Mouse (Mus musculus) kidney, embryonic 14.5 days (tissue): ENCODE measurements at regions not wholly inside any gene's neighbourhood (a gene's known extent, or its start where the extent isn't known, plus 50 kb on each side); places are given as distances from the start of the nearest gene placed in this dataset.

Experiments
- ATAC-seq: fragments of 200-750 bp; cut with Nextera tagmentation; 2 replicates; pipeline ENCODE4 v1.8.0; 2017; ENCODE audit warnings: moderate number of reproducible peaks, mild to moderate bottlenecking, moderate TSS enrichment, moderate library complexity; ENCODE audit not compliant: low FRiP score, low TSS enrichment
- H3K27ac ChIP-seq: fragments of 300-500 bp; sonication (generic); 2 replicates; pipeline ENCODE4 v1.5.1; 2014; ENCODE audit warnings: low read depth, mild to moderate bottlenecking, low read length, moderate library complexity, mixed read lengths
- H3K27me3 ChIP-seq: fragments of 300-500 bp; sonication (generic); 2 replicates; pipeline ENCODE4 v1.6.1; 2014; ENCODE audit warnings: mild to moderate bottlenecking, low read length; ENCODE audit not compliant: control insufficient read depth, insufficient read depth
- H3K36me3 ChIP-seq: fragments of 300-500 bp; sonication (generic); 2 replicates; pipeline ENCODE4 v1.6.1; 2014; ENCODE audit warnings: low read length, mixed read lengths; ENCODE audit not compliant: control insufficient read depth, insufficient read depth
- H3K4me1 ChIP-seq: fragments of 300-500 bp; sonication (generic); 2 replicates; pipeline ENCODE4 v1.6.1; 2014; ENCODE audit warnings: low read length, mixed read lengths; ENCODE audit not compliant: control insufficient read depth, insufficient read depth
- H3K4me2 ChIP-seq: fragments of 300-500 bp; sonication (generic); replicated peaks from 2 replicates; pipeline ENCODE4 v1.6.1; 2014; ENCODE audit warnings: low read depth, mild to moderate bottlenecking, low read length
- H3K4me3 ChIP-seq: fragments of 300-500 bp; sonication (generic); 2 replicates; pipeline ENCODE4 v1.5.1; 2014; ENCODE audit warnings: mild to moderate bottlenecking, low read length
- H3K9ac ChIP-seq: fragments of 300-500 bp; sonication (generic); 2 replicates; pipeline ENCODE4 v1.6.1; 2014; ENCODE audit warnings: low read depth, mild to moderate bottlenecking, low read length, moderate library complexity
- H3K9me3 ChIP-seq: fragments of 300-500 bp; sonication (generic); 2 replicates; pipeline ENCODE4 v1.6.1; 2016; ENCODE audit warnings: low read length; ENCODE audit not compliant: control insufficient read depth
- WGBS: fragments of 180-500 bp; shearing (Covaris S2); extraction: QIAGEN DNeasy Blood & Tissue Kit; methylation state at CpG from one replicate; pipeline ENCODE4 v1.1.7; 2014; 5-methylcytosine and 5-hydroxymethylcytosine counted together

- WGBS, result 93% methylated on average over 5 of the region's 5 CpGs
- ATAC-seq, result no peak
- Histone ChIP-seq H3K36me3 (no peaks in the 10 kb centered on the region), H3K4me3 (no peak overlapping the region), H3K4me1 (no peaks in the 10 kb centered on the region), H3K27ac (no peak overlapping the region), H3K9me3 (no peaks in the 10 kb centered on the region), H3K27me3 (no peaks in the 10 kb centered on the region), H3K9ac (no peak overlapping the region), H3K4me2 (no peak overlapping the region)
These were observed 174.2 kb downstream of the Mroh4 start for GRCm38 (mm10) chr15:74461935-74462334.

- no peaks in the 10 kb centered on the region for H3K36me3 ChIP-seq
- H3K4me1 ChIP-seq, result no peaks in the 10 kb centered on the region
- H3K27ac ChIP-seq, result no peak overlapping the region
- ATAC-seq, result no peak
- no peaks in the 10 kb centered on the region for H3K27me3 ChIP-seq
- no peaks in the 10 kb centered on the region for H3K9me3 ChIP-seq
- no peak overlapping the region for H3K4me2 ChIP-seq
- 85% methylated on average over 12 of the region's 12 CpGs for WGBS
- no peak overlapping the region for H3K9ac ChIP-seq
- no peak overlapping the region for H3K4me3 ChIP-seq
These were observed 176.7 kb downstream of the Mroh4 start for GRCm38 (mm10) chr15:74459345-74459975.

- H3K9ac ChIP-seq, result no peak overlapping the region
- H3K4me3 ChIP-seq, result no peak overlapping the region
- H3K27ac ChIP-seq, result no peak overlapping the region
- H3K27me3 ChIP-seq, result no peaks in the 10 kb centered on the region
- H3K9me3 ChIP-seq, result no peaks in the 10 kb centered on the region
- no peaks in the 10 kb centered on the region for H3K4me1 ChIP-seq
- no peaks in the 10 kb centered on the region for H3K36me3 ChIP-seq
- no peak overlapping the region for H3K4me2 ChIP-seq
- no peak for ATAC-seq
- WGBS, result 91% methylated on average over 9 of the region's 9 CpGs
These were observed 177.2 kb downstream of the Mroh4 start for GRCm38 (mm10) chr15:74458940-74459339.

GRCm38 (mm10) chr15:74457965-74458364 lies 178.2 kb downstream of the Mroh4 start:
- H3K4me1 ChIP-seq, result no peaks in the 10 kb centered on the region
- no peaks in the 10 kb centered on the region for H3K9me3 ChIP-seq
- no peak overlapping the region for H3K27ac ChIP-seq
- no peak overlapping the region for H3K9ac ChIP-seq
- 82% methylated on average over 3 of the region's 3 CpGs for WGBS
- no peaks in the 10 kb centered on the region for H3K27me3 ChIP-seq
- no peak overlapping the region for H3K4me2 ChIP-seq
- ATAC-seq, result no peak
- H3K36me3 ChIP-seq, result no peaks in the 10 kb centered on the region
- no peak overlapping the region for H3K4me3 ChIP-seq

GRCm38 (mm10) chr15:74456675-74457040 lies 179.5 kb downstream of the Mroh4 start:
- Histone ChIP-seq H3K9me3 (no peaks in the 10 kb centered on the region), H3K4me2 (no peak overlapping the region), H3K4me3 (no peak overlapping the region), H3K4me1 (no peaks in the 10 kb centered on the region), H3K9ac (no peak overlapping the region), H3K27ac (no peak overlapping the region), H3K27me3 (no peaks in the 10 kb centered on the region), H3K36me3 (no peaks in the 10 kb centered on the region)
- ATAC-seq, result no peak
- 83% methylated on average over 6 of the region's 6 CpGs for WGBS

- Histone ChIP-seq H3K36me3 (no peaks in the 10 kb centered on the region), H3K9ac (no peak overlapping the region), H3K4me1 (no peaks in the 10 kb centered on the region), H3K4me3 (no peak overlapping the region), H3K27ac (no peak overlapping the region), H3K9me3 (no peaks in the 10 kb centered on the region), H3K27me3 (no peaks in the 10 kb centered on the region), H3K4me2 (no peak overlapping the region)
- WGBS, result 68% methylated on average over 11 of the region's 11 CpGs
- ATAC-seq, result no peak
These were observed 180.1 kb downstream of the Mroh4 start for GRCm38 (mm10) chr15:74455921-74456674.

- Histone ChIP-seq H3K27me3 (no peaks in the 10 kb centered on the region), H3K4me2 (no peak overlapping the region), H3K36me3 (no peaks in the 10 kb centered on the region), H3K4me3 (no peak overlapping the region), H3K27ac (no peak overlapping the region), H3K9me3 (no peaks in the 10 kb centered on the region), H3K9ac (no peak overlapping the region), H3K4me1 (no peaks in the 10 kb centered on the region)
- no peak for ATAC-seq
- WGBS, result 58% methylated on average over 3 of the region's 3 CpGs
These were observed 181.6 kb downstream of the Mroh4 start for GRCm38 (mm10) chr15:74454543-74454942.

- no peak overlapping the region for H3K4me3 ChIP-seq
- no peak for ATAC-seq
- H3K4me1 ChIP-seq, result no peaks in the 10 kb centered on the region
- H3K9ac ChIP-seq, result no peak overlapping the region
- H3K27ac ChIP-seq, result no peak overlapping the region
- no peaks in the 10 kb centered on the region for H3K27me3 ChIP-seq
- no peaks in the 10 kb centered on the region for H3K9me3 ChIP-seq
- no peak overlapping the region for H3K4me2 ChIP-seq
- H3K36me3 ChIP-seq, result no peaks in the 10 kb centered on the region
- WGBS, result 83% methylated on average over 6 of the region's 6 CpGs
These were observed 182.3 kb downstream of the Mroh4 start for GRCm38 (mm10) chr15:74453810-74454209.

- Histone ChIP-seq H3K27ac (no peak overlapping the region), H3K9me3 (no peaks in the 10 kb centered on the region), H3K9ac (no peak overlapping the region), H3K4me1 (no peaks in the 10 kb centered on the region), H3K36me3 (no peaks in the 10 kb centered on the region), H3K4me3 (no peak overlapping the region), H3K4me2 (no peak overlapping the region), H3K27me3 (no peaks in the 10 kb centered on the region)
- 90% methylated on average over 3 of the region's 3 CpGs for WGBS
- ATAC-seq, result no peak
These were observed 183.7 kb downstream of the Mroh4 start for GRCm38 (mm10) chr15:74452426-74452825.
